Mouse (Mus musculus): ENCODE measurements around the gene Slc25a31.
A peak's percentile ranks its signal among the peaks of the same experiment; 100 is the strongest.

The Slc25a31 gene

GRCm38 (mm10) chr3:40708655-40709054 is at the start of gene Slc25a31:
Gene Slc25a31 (plus strand): TSS chr3:40708855.
- no peak for DNase-seq (ENCODE audit: extremely low read depth, low read depth, low spot score)

GRCm38 (mm10) chr3:40660231-40660630 is 48.4 kb upstream of the Slc25a31 start:
- DNase-seq (ENCODE audit: extremely low read depth, low read depth, low spot score): no peak

- DNase-seq (ENCODE audit: extremely low read depth, low read depth, low spot score): no peak
Observed at GRCm38 (mm10) chr3:40666109-40666508, 42.5 kb upstream of the Slc25a31 start.

GRCm38 (mm10) chr3:40666861-40667719 is 41.6 kb upstream of the Slc25a31 start:
- no peak for DNase-seq (ENCODE audit: extremely low read depth, low read depth, low spot score)

- no peak for DNase-seq (ENCODE audit: extremely low read depth, low read depth, low spot score)
Observed at GRCm38 (mm10) chr3:40668889-40669288, 39.8 kb upstream of the Slc25a31 start.

- no peak for DNase-seq (ENCODE audit: extremely low read depth, low read depth, low spot score)
Observed at GRCm38 (mm10) chr3:40669395-40669794, 39.3 kb upstream of the Slc25a31 start.

- DNase-seq (ENCODE audit: extremely low read depth, low read depth, low spot score): no peak
Observed at GRCm38 (mm10) chr3:40673515-40673914, 35.1 kb upstream of the Slc25a31 start.

GRCm38 (mm10) chr3:40674873-40675405 is 33.7 kb upstream of the Slc25a31 start:
- no peak for DNase-seq (ENCODE audit: extremely low read depth, low read depth, low spot score)

- no peak for DNase-seq (ENCODE audit: extremely low read depth, low read depth, low spot score)
Observed at GRCm38 (mm10) chr3:40678856-40679255, 29.8 kb upstream of the Slc25a31 start.

GRCm38 (mm10) chr3:40682404-40682803 is 26.3 kb upstream of the Slc25a31 start:
- peak; percentile 66 for DNase-seq (ENCODE audit: extremely low read depth, low read depth, low spot score)

- no peak for DNase-seq (ENCODE audit: extremely low read depth, low read depth, low spot score)
Observed at GRCm38 (mm10) chr3:40683171-40683570, 25.5 kb upstream of the Slc25a31 start.

- DNase-seq (ENCODE audit: extremely low read depth, low read depth, low spot score): no peak
Observed at GRCm38 (mm10) chr3:40685855-40686515, 22.7 kb upstream of the Slc25a31 start.

GRCm38 (mm10) chr3:40686836-40687235 is 21.8 kb upstream of the Slc25a31 start:
- no peak for DNase-seq (ENCODE audit: extremely low read depth, low read depth, low spot score)

GRCm38 (mm10) chr3:40687588-40687987 is 21.1 kb upstream of the Slc25a31 start:
- no peak for DNase-seq (ENCODE audit: extremely low read depth, low read depth, low spot score)

- no peak for DNase-seq (ENCODE audit: extremely low read depth, low read depth, low spot score)
Observed at GRCm38 (mm10) chr3:40691566-40691965, 17.1 kb upstream of the Slc25a31 start.

- DNase-seq (ENCODE audit: extremely low read depth, low read depth, low spot score): no peak
Observed at GRCm38 (mm10) chr3:40693435-40693834, 15.2 kb upstream of the Slc25a31 start.

GRCm38 (mm10) chr3:40693960-40694359 is 14.7 kb upstream of the Slc25a31 start:
- DNase-seq (ENCODE audit: extremely low read depth, low read depth, low spot score): no peak

- DNase-seq (ENCODE audit: extremely low read depth, low read depth, low spot score): no peak
Observed at GRCm38 (mm10) chr3:40694438-40694837, 14.2 kb upstream of the Slc25a31 start.

- peak; percentile 63 for DNase-seq (ENCODE audit: extremely low read depth, low read depth, low spot score)
Observed at GRCm38 (mm10) chr3:40695162-40695561, 13.5 kb upstream of the Slc25a31 start.

- no peak for DNase-seq (ENCODE audit: extremely low read depth, low read depth, low spot score)
Observed at GRCm38 (mm10) chr3:40698834-40699233, 9.8 kb upstream of the Slc25a31 start.

- DNase-seq (ENCODE audit: extremely low read depth, low read depth, low spot score): no peak
Observed at GRCm38 (mm10) chr3:40704816-40705430, 3.7 kb upstream of the Slc25a31 start.
